In the genomic region with DNA sequence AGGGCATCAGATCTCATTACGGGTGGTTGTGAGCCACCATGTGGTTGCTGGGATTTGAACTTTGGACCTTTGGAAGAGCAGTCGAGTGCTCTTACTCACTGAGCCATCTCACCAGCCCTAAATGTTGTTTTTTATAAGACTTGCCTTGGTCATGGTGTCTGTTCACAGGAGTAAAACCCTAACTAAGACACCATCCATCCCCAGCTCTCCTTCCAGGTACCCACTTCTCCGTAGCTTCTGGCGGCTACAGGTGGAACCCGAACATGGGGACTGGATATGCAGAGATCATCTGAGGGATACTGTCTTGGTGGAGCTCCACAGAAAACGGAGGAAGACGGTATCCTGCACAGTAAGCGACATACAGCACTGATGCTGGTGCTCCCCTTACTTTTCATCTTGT, we compare ENCODE assay signal across 8 mouse cellular contexts. TPM values are rescaled to one million over a fixed set of nuclear protein-coding genes. Genes with fewer than 3 reads are reported as not detected.
DNase-seq lines count a peak whose midpoint lies in the region; ATAC-seq and TF ChIP-seq lines count a peak whose summit lies in the region.
"Not testable (repeated sequence)": the region's sequence is repeated elsewhere in the genome, so short reads cannot be mapped to it uniquely, and the experiment has no call there.

TSS of gene Prr14 (plus strand) at position 301 of the 400 bp plus-strand sequence.

- not testable (repeated sequence) for H3K4me2 ChIP-seq in embryonic facial prominence, embryonic 13.5 days; kidney, postnatal 0 days (ENCODE audit: low read length); limb, embryonic 13.5 days (replicated peaks); stomach, embryonic 16.5 days (ENCODE audit: low read depth, low read length)

- in situ Hi-C loops in Patski (cut with MboI; ENCODE audit: low pct_unique_long_range_greater_than_20kb): not testable (repeated sequence)

- not testable (repeated sequence) for H3K27me3 ChIP-seq in Patski; embryonic facial prominence, embryonic 13.5 days; kidney, postnatal 0 days (ENCODE audit: insufficient read depth, low read length); limb, embryonic 13.5 days; midbrain, embryonic 10.5 days (ENCODE audit: low read depth, poor library complexity, severe bottlenecking); stomach, embryonic 16.5 days (ENCODE audit: control insufficient read depth, insufficient read depth, low read length)

- H3K27ac ChIP-seq in embryonic facial prominence, embryonic 13.5 days; kidney, postnatal 0 days; limb, embryonic 13.5 days; midbrain, embryonic 10.5 days (replicated peaks); stomach, embryonic 16.5 days (ENCODE audit: low read length): not testable (repeated sequence)

- 94% methylated on average over 8 of the region's 8 CpGs for WGBS in embryonic facial prominence, embryonic 13.5 days
- WGBS in kidney, postnatal 0 days: 95% methylated on average over 8 of the region's 8 CpGs
- 96% methylated on average over 8 of the region's 8 CpGs for WGBS in limb, embryonic 13.5 days
- 94% methylated on average over 8 of the region's 8 CpGs for whole genome bisulfite sequencing in midbrain, embryonic 10.5 days
- 94% methylated on average over 8 of the region's 8 CpGs for WGBS in stomach, embryonic 16.5 days

- not testable (repeated sequence) for DNase-seq in Patski (ENCODE audit: low read depth, low spot score); gastrocnemius, postnatal 14 days; heart, postnatal 36 days; kidney, postnatal 0 days (ENCODE audit: low spot score); midbrain, embryonic 10.5 days (ENCODE audit: low spot score)

- H3K36me3 ChIP-seq in embryonic facial prominence, embryonic 13.5 days: peaks cover 67% of the 10 kb centered on the region
- H3K36me3 ChIP-seq in kidney, postnatal 0 days (ENCODE audit: insufficient read depth, low read length): peaks cover 16% of the 10 kb centered on the region; the same call in 1 of the 2 replicates
- peaks cover 73% of the 10 kb centered on the region for H3K36me3 ChIP-seq in limb, embryonic 13.5 days
- H3K36me3 ChIP-seq in midbrain, embryonic 10.5 days: peaks cover 92% of the 10 kb centered on the region
- peaks cover 34% of the 10 kb centered on the region for H3K36me3 ChIP-seq in stomach, embryonic 16.5 days (ENCODE audit: control insufficient read depth, insufficient read depth, low read length)

- not testable (repeated sequence) for TF ChIP-seq CTCF in Patski (IDR thresholded peaks at IDR 0.05); kidney, postnatal 0 days (IDR thresholded peaks at IDR 0.05; ENCODE audit: low read depth)

- H3K9ac ChIP-seq in embryonic facial prominence, embryonic 13.5 days; kidney, postnatal 0 days (ENCODE audit: low read depth, low read length); limb, embryonic 13.5 days; stomach, embryonic 16.5 days (ENCODE audit: low read length): not testable (repeated sequence)

- not testable (repeated sequence) for H3K4me3 ChIP-seq in embryonic facial prominence, embryonic 13.5 days; kidney, postnatal 0 days (replicated peaks; ENCODE audit: low read depth, low read length); limb, embryonic 13.5 days; midbrain, embryonic 10.5 days; stomach, embryonic 16.5 days (replicated peaks; ENCODE audit: low read length)

- not testable (repeated sequence) for ATAC-seq in Patski; embryonic facial prominence, embryonic 13.5 days (ENCODE audit: insufficient number of reproducible peaks, insufficient read depth, low FRiP score, low TSS enrichment, low read depth); kidney, postnatal 0 days (replicated peaks; ENCODE audit: low FRiP score, low read depth); limb, embryonic 13.5 days (ENCODE audit: low FRiP score, low read depth); stomach, embryonic 16.5 days (ENCODE audit: insufficient read depth, low FRiP score)

- intact Hi-C loops in gastrocnemius, postnatal 14 days (cut with DNase I; ENCODE audit: low total_unique reads); heart, postnatal 36 days (cut with DNase I): not testable (repeated sequence)

- POLR2A ChIA-PET in Patski (lab: Charles Lee): interaction anchor here (1.0 to 1.8 kb wide), 2 partner anchors 11 to 22 kb away, joined by 3 to 6 read pairs; partner anchors contain the start of gene Zfp689

- CTCF ChIA-PET in Patski (lab: Charles Lee): interaction anchor here (1.7 kb wide), 1 partner anchor 33 kb away, joined by 3 read pairs; no protein-coding TSS in a partner anchor

- H3K9me3 ChIP-seq in embryonic facial prominence, embryonic 13.5 days: peaks cover 12% of the 10 kb centered on the region
- H3K9me3 ChIP-seq in kidney, postnatal 0 days (replicated peaks; ENCODE audit: low read length); stomach, embryonic 16.5 days (replicated peaks; ENCODE audit: control insufficient read depth, low read length): not testable (repeated sequence)
- H3K9me3 ChIP-seq in limb, embryonic 13.5 days: peaks cover 14% of the 10 kb centered on the region; the same call in 1 of the 2 replicates
- H3K9me3 ChIP-seq in midbrain, embryonic 10.5 days (replicated peaks): peaks cover 19% of the 10 kb centered on the region

- H3K4me1 ChIP-seq in embryonic facial prominence, embryonic 13.5 days; kidney, postnatal 0 days (replicated peaks; ENCODE audit: insufficient read depth, low read length); limb, embryonic 13.5 days; midbrain, embryonic 10.5 days; stomach, embryonic 16.5 days (ENCODE audit: control insufficient read depth, insufficient read depth, low read length): not testable (repeated sequence)

RNA-seq across cellular contexts. Expression of gene Prr14, which starts in this region (rescaled TPM):
- polyA plus RNA-seq in Patski (2021): 71.9 TPM
- polyA plus RNA-seq in embryonic facial prominence, embryonic 13.5 days (2015; fragmentation: Nextera tagmentation; extraction: Ambion mirVana): 46.0 and 48.3 TPM in 2 replicates
- 10 to 100 TPM; 17.2 to 19.4 TPM for total RNA-seq in gastrocnemius, postnatal 14 days (2021)
- 10 to 100 TPM; 25.8 to 28.1 TPM for total RNA-seq in heart, postnatal 36 days (2021)
- 37.1 and 37.5 TPM in 2 replicates for polyA plus RNA-seq in kidney, postnatal 0 days (2015; fragmentation: Nextera tagmentation; extraction: Ambion mirVana)
- 37.6 and 42.3 TPM in 2 replicates for polyA plus RNA-seq in limb, embryonic 13.5 days (2015; fragmentation: Nextera tagmentation; extraction: Ambion mirVana)
- 56.0 and 59.6 TPM in 2 replicates for polyA plus RNA-seq in midbrain, embryonic 10.5 days (2016; fragmentation: Nextera tagmentation; extraction: Ambion mirVana)
- polyA plus RNA-seq in stomach, embryonic 16.5 days (2015; fragmentation: Nextera tagmentation; extraction: Ambion mirVana): 35.9 and 37.8 TPM in 2 replicates
